Mouse (Mus musculus): ENCODE data around the gene Gm3336. TPM values are rescaled to one million over a fixed set of nuclear protein-coding genes. Genes with fewer than 3 reads are reported as not detected.
A peak's percentile ranks its signal among the peaks of the same experiment; 100 is the strongest.

Gm3336 gene
- polyA plus RNA-seq, 1 experiment: 0.92 TPM

GRCm38 (mm10) chr8:70750128-70750680, 31.9 kb downstream of the Gm3336 start:
- WGBS: 56% methylated on average over 13 of the region's 13 CpGs
- Histone ChIP-seq H3K4me3 (ENCODE audit: extremely low read depth, insufficient read depth, insufficient read length) (no peak overlapping the region), H3K27ac (ENCODE audit: insufficient read depth, low read length) (no peak overlapping the region), H3K4me1 (ENCODE audit: control insufficient read depth, insufficient read depth, insufficient read length) (peaks cover 13% of the 10 kb centered on the region), H3K27me3 (ENCODE audit: control insufficient read depth, insufficient read depth, low read length) (no peaks in the 10 kb centered on the region), H3K36me3 (ENCODE audit: control insufficient read depth, insufficient read depth, low read length) (no peaks in the 10 kb centered on the region)
- TF ChIP-seq POLR2A (IDR thresholded peaks at IDR 0.05; ENCODE audit: low read depth, low read length) (no peak), CTCF (IDR thresholded peaks at IDR 0.05; ENCODE audit: extremely low read depth, insufficient read depth, insufficient read length, insufficient replicate concordance) (no peak)
- peak in 1 of 2 experiments; percentile 3 for DNase-seq (ENCODE audit: low read depth in 1 of 2, low spot score in 2 of 2)

- WGBS: 18% methylated on average over 11 of the region's 11 CpGs
- TF ChIP-seq POLR2A (IDR thresholded peaks at IDR 0.05; ENCODE audit: low read depth, low read length): no peak
- TF ChIP-seq CTCF (IDR thresholded peaks at IDR 0.05; ENCODE audit: extremely low read depth, insufficient read depth, insufficient read length, insufficient replicate concordance): peak; percentile 51; the same call in 1 of the 2 replicates
- peak in 1 of 2 experiments; percentile 76 for DNase-seq (ENCODE audit: low read depth in 1 of 2, low spot score in 2 of 2)
- Histone ChIP-seq H3K36me3 (ENCODE audit: control insufficient read depth, insufficient read depth, low read length) (peaks cover 5% of the 10 kb centered on the region; the same call in 1 of the 2 replicates), H3K4me3 (ENCODE audit: extremely low read depth, insufficient read depth, insufficient read length) (no peak overlapping the region), H3K27ac (ENCODE audit: insufficient read depth, low read length) (peak overlapping the region; percentile 71), H3K27me3 (ENCODE audit: control insufficient read depth, insufficient read depth, low read length) (no peaks in the 10 kb centered on the region), H3K4me1 (ENCODE audit: control insufficient read depth, insufficient read depth, insufficient read length) (peaks cover 15% of the 10 kb centered on the region)
Observed at GRCm38 (mm10) chr8:70752000-70752764, 33.8 kb downstream of the Gm3336 start.

DNA sequence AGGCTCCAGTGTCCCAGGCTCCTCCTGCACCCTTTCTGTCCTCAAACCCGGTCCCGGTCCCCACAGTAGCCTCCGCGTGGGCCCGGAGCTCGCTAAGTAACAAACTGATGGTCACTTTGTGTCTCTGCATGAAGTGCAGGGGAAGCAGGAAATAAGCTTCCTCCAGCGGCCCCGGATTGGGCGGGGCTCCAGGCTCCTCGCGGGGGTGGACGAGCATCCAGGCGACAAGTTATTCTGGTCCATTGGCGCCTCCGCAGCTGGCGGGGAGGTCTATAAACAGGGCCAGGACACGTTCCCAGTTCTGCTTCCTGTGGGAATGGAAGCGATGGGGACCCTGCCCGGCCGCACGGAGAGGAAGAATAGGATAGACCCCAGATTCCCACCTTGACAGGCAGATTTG, 34.8 kb downstream of the Gm3336 start:
- peak in 1 of 2 experiments; percentile 80 for DNase-seq (ENCODE audit: low read depth in 1 of 2, low spot score in 2 of 2)
- H3K27me3 ChIP-seq (ENCODE audit: control insufficient read depth, insufficient read depth, low read length): no peaks in the 10 kb centered on the region
- H3K27ac ChIP-seq (ENCODE audit: insufficient read depth, low read length): peak overlapping the region; percentile 71
- peak overlapping the region; percentile 9; the same call in 1 of the 2 replicates for H3K4me3 ChIP-seq (ENCODE audit: extremely low read depth, insufficient read depth, insufficient read length)
- peaks cover 5% of the 10 kb centered on the region; the same call in 1 of the 2 replicates for H3K36me3 ChIP-seq (ENCODE audit: control insufficient read depth, insufficient read depth, low read length)
- peaks cover 15% of the 10 kb centered on the region for H3K4me1 ChIP-seq (ENCODE audit: control insufficient read depth, insufficient read depth, insufficient read length)
- peak; percentile 20; the same call in 1 of the 2 replicates for TF ChIP-seq POLR2A (IDR thresholded peaks at IDR 0.05; ENCODE audit: low read depth, low read length)
- TF ChIP-seq CTCF (IDR thresholded peaks at IDR 0.05; ENCODE audit: extremely low read depth, insufficient read depth, insufficient read length, insufficient replicate concordance): no peak
- 5% methylated on average over 21 of the region's 21 CpGs for WGBS

DNA sequence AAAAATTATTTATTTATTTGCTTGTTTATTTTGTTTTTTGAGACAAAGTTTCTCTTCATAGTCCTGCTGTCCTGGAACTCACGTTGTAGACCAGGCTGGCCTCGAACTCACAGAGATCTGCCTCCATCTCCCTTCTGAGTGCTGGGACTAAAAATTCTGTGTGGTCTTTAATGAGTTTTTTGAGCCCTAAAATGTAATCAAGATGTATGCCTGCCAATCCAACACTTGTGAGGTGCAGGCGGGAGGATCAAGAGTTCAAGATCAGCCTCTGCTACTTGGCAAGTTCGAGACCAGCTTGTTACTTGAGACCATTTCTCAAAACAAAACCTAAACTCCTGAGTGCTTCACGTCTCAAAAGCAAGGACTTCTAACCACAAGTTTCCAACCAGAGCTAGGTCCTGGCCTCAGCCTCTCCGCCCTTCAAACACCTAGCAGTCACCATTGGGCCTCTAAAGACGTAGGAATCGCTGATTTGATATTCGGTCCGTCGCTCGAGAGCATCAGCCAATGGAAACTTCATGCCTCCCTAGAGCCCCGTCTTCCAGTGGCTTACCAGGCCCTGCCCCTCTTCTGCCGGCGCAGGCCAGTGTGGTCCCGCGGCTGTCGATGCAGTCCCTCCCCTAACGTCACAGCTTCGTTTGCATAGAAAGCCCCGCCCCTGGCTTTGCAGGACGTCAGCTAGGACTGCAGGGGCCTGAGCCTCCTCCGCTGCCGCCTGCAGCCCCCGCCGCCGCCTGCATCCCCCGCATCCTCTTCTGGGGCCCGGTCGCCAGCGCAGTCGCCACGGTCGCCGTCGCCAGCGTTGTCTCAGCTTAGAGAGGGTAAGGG, 35.9 kb downstream of the Gm3336 start, which contains the start of gene Rab3a:
TSS of gene Rab3a (plus strand) at position 637 of the 828 bp plus-strand sequence.
- peaks cover 5% of the 10 kb centered on the region; the same call in 1 of the 2 replicates for H3K36me3 ChIP-seq (ENCODE audit: control insufficient read depth, insufficient read depth, low read length)
- H3K27me3 ChIP-seq (ENCODE audit: control insufficient read depth, insufficient read depth, low read length): no peaks in the 10 kb centered on the region
- peak within 1 kb of the TSS; percentile 71 for H3K27ac ChIP-seq (ENCODE audit: insufficient read depth, low read length)
- WGBS: 8% methylated on average over 37 of the region's 37 CpGs
- TF ChIP-seq POLR2A (IDR thresholded peaks at IDR 0.05; ENCODE audit: low read depth, low read length) (no peak), CTCF (IDR thresholded peaks at IDR 0.05; ENCODE audit: extremely low read depth, insufficient read depth, insufficient read length, insufficient replicate concordance) (no peak)
- peak; percentile 97 for DNase-seq (ENCODE audit: low read depth in 1 of 2, low spot score in 2 of 2)
- H3K4me1 ChIP-seq (ENCODE audit: control insufficient read depth, insufficient read depth, insufficient read length): peaks cover 15% of the 10 kb centered on the region
- H3K4me3 ChIP-seq (ENCODE audit: extremely low read depth, insufficient read depth, insufficient read length): peak within 1 kb of the TSS; percentile 67

DNA sequence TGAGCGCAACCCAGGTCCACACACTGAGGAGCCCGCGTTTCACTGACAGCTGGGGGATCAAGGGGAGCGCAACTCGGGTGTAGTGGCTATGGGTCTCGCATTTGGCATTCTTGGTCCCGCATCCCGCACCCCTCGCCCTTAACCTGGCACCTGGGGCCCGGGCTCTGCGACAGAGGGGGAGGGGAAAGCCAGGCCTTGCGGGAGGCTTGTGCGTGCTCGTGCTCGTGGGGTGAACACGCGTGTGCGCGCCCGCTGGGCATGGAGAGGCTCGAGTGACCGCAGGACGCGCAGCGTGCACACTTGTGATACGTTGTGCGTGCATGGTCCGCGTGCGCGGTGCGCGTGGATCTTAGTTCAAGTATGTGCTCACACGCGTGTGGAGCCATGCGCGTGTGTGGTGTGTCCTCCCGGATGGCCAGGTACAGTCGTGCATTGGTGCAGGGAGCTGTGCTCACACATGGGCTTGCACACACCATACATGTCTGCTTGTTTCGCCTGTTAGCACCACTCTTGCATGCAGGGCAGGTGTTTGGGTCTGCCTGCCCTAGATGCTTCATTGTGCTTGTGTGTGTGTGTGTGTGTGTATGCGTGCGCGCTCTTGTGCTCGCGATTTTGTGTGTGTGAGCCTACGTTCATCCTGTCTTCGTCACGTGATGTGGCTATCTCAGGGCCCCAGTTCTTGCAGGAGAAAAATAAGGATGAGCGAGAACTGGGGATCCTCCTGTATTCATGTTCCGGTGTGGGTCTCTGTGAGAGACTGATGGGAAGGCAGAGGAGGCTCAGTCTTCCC, 36.7 kb downstream of the Gm3336 start:
- WGBS: 9% methylated on average over 50 of the region's 50 CpGs
- peak in 1 of 2 experiments; percentile 49 for DNase-seq (ENCODE audit: low read depth in 1 of 2, low spot score in 2 of 2)
- H3K27me3 ChIP-seq (ENCODE audit: control insufficient read depth, insufficient read depth, low read length): no peaks in the 10 kb centered on the region
- TF ChIP-seq POLR2A (IDR thresholded peaks at IDR 0.05; ENCODE audit: low read depth, low read length) (no peak), CTCF (IDR thresholded peaks at IDR 0.05; ENCODE audit: extremely low read depth, insufficient read depth, insufficient read length, insufficient replicate concordance) (no peak)
- H3K4me1 ChIP-seq (ENCODE audit: control insufficient read depth, insufficient read depth, insufficient read length): peaks cover 19% of the 10 kb centered on the region
- peaks cover 5% of the 10 kb centered on the region; the same call in 1 of the 2 replicates for H3K36me3 ChIP-seq (ENCODE audit: control insufficient read depth, insufficient read depth, low read length)
- H3K27ac ChIP-seq (ENCODE audit: insufficient read depth, low read length): peak overlapping the region; percentile 42
- H3K4me3 ChIP-seq (ENCODE audit: extremely low read depth, insufficient read depth, insufficient read length): peak overlapping the region; percentile 67
